Mouse (Mus musculus): ENCODE results near the gene Kcnk7. TPM values are rescaled to one million over a fixed set of nuclear protein-coding genes. Genes with fewer than 3 reads are reported as not detected.

Gene Kcnk7
- total and polyA plus RNA-seq, 3 experiments = not detected

DNA sequence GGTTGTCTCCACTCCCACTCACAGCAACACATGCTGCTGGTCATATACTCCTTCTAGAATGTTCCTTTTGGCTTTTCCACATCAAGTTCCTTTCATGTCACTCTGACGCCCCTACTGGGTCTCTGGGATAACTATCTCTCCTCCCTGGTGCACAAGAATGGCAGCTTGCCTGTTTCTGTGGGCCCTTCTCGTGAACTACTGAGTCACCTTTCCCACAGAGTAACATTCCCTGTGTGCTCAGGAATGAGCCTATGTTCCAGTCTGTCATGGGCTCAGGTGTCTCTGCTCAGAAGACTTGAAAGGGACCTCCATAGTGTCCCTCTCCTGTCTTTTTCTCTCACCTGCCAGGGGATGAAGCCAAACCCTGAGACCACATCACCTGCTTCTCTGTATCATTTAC lies 35.3 kb downstream of the Kcnk7 start:
- Histone ChIP-seq H3K27me3 (ENCODE audit: control insufficient read depth, insufficient read depth, low read length) (no peaks in the 10 kb centered on the region), H3K79me2 (replicated peaks; ENCODE audit: control insufficient read depth, insufficient read depth, low read length) (no peaks in the 10 kb centered on the region), H3K9ac (ENCODE audit: low read depth, low read length) (no peak overlapping the region), H3K27ac (no peak overlapping the region), H3K4me3 (no peak overlapping the region), H3K36me3 (ENCODE audit: control insufficient read depth, insufficient read depth, low read length) (no peaks in the 10 kb centered on the region), H3K4me1 (ENCODE audit: control insufficient read depth, insufficient read depth, low read length) (peaks cover 9% of the 10 kb centered on the region)
- no peak for TF ChIP-seq EP300 (IDR thresholded peaks at IDR 0.05; ENCODE audit: insufficient read depth, low read depth, low read length)
- no peak for TF ChIP-seq CTCF (IDR thresholded peaks at IDR 0.05)
- TF ChIP-seq POLR2A (IDR thresholded peaks at IDR 0.05; ENCODE audit: insufficient read depth, low read depth, low read length) = no peak
- intact Hi-C loops (cut with DNase I) = no loop called here
- DNase-seq = no peak
- WGBS = 53% methylated on average over 2 of the region's 2 CpGs

DNA sequence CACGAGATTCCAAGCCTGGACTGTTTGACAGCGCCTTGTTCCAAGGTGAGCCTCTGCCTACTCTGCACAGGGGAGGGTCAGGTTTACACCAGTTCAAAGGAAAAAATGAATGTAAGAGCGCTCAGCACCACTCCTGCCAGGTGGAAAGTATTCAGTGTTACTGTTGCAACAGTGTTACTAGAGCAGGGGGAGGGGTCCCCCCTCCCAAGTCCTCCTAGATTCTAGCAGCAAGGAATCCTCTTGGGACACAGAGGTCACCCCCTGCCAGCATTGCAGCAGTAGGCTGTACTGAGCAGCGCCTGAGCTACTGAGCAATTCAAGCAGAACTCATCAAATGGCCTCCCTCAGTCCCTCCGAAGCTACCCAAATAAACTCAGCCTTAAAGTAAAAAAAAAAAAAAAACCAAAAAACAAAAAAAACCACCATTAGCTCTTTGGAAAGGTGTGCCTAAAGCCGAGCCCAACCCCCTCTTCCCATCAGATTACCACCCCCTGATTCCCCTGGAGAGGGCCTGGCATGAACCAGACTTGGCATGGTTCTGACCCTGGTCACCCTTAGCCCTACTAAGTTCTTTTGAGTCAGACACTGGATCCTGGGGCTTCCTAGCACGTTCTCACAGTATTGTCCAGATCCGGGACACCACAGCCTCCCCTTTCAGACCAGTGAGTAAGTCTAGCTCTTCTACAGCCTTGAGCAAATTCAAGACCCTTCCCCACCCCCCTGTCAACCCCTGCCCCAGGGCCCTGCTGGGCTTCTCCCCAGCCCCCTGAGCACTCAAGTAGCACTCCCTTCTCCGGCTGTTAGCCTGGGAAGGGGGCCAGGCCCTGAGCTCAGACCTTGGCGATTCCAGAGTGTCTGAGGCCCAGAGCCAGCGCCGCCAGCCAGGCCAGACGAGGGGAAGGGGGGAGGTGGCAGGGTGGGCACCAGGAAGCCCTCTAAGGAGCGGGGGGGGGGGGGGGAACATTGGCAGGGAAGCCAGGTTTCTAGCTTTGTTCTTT lies 36.5 kb downstream of the Kcnk7 start, which contains the start of gene Ltbp3:
Gene Ltbp3, plus strand, starts transcription at position 585 of the 998 bp plus-strand sequence.
- H3K36me3 ChIP-seq (ENCODE audit: control insufficient read depth, insufficient read depth, low read length) = no peaks in the 10 kb centered on the region
- no peaks in the 10 kb centered on the region for H3K27me3 ChIP-seq (ENCODE audit: control insufficient read depth, insufficient read depth, low read length)
- WGBS = 45% methylated on average over 14 of the region's 14 CpGs
- TF ChIP-seq EP300 (IDR thresholded peaks at IDR 0.05; ENCODE audit: insufficient read depth, low read depth, low read length) = no peak
- no peak for TF ChIP-seq POLR2A (IDR thresholded peaks at IDR 0.05; ENCODE audit: insufficient read depth, low read depth, low read length)
- no peak for TF ChIP-seq CTCF (IDR thresholded peaks at IDR 0.05)
- no peaks in the 10 kb centered on the region for H3K79me2 ChIP-seq (replicated peaks; ENCODE audit: control insufficient read depth, insufficient read depth, low read length)
- H3K4me1 ChIP-seq (ENCODE audit: control insufficient read depth, insufficient read depth, low read length) = peaks cover 9% of the 10 kb centered on the region
- peak; percentile 84 to 85 for DNase-seq
- intact Hi-C loops (cut with DNase I) = no loop called here
- peak within 1 kb of the TSS; percentile 88 for H3K9ac ChIP-seq (ENCODE audit: low read depth, low read length)
- H3K27ac ChIP-seq = peak within 1 kb of the TSS; percentile 88
- peak within 1 kb of the TSS; percentile 72 for H3K4me3 ChIP-seq

GRCm38 (mm10) chr19:5741641-5742240 lies 37.6 kb downstream of the Kcnk7 start:
- H3K27me3 ChIP-seq (ENCODE audit: control insufficient read depth, insufficient read depth, low read length) = no peaks in the 10 kb centered on the region
- H3K27ac ChIP-seq = peak overlapping the region; percentile 88
- WGBS = under 1% methylated on average over 53 of the region's 55 CpGs
- peak overlapping the region; percentile 72 for H3K4me3 ChIP-seq
- peak; percentile 87 to 90 for DNase-seq
- peaks cover 9% of the 10 kb centered on the region for H3K4me1 ChIP-seq (ENCODE audit: control insufficient read depth, insufficient read depth, low read length)
- TF ChIP-seq CTCF (IDR thresholded peaks at IDR 0.05) (peak; percentile 40), EP300 (IDR thresholded peaks at IDR 0.05; ENCODE audit: insufficient read depth, low read depth, low read length) (no peak), POLR2A (IDR thresholded peaks at IDR 0.05; ENCODE audit: insufficient read depth, low read depth, low read length) (peak; percentile 52)
- peak overlapping the region; percentile 88 for H3K9ac ChIP-seq (ENCODE audit: low read depth, low read length)
- H3K36me3 ChIP-seq (ENCODE audit: control insufficient read depth, insufficient read depth, low read length) = no peaks in the 10 kb centered on the region
- intact Hi-C loops (cut with DNase I) = no loop called here
- no peaks in the 10 kb centered on the region for H3K79me2 ChIP-seq (replicated peaks; ENCODE audit: control insufficient read depth, insufficient read depth, low read length)

GRCm38 (mm10) chr19:5742241-5742641 lies 38.1 kb downstream of the Kcnk7 start:
- Histone ChIP-seq H3K27ac (peak overlapping the region; percentile 88), H3K36me3 (ENCODE audit: control insufficient read depth, insufficient read depth, low read length) (no peaks in the 10 kb centered on the region), H3K79me2 (replicated peaks; ENCODE audit: control insufficient read depth, insufficient read depth, low read length) (no peaks in the 10 kb centered on the region), H3K9ac (ENCODE audit: low read depth, low read length) (peak overlapping the region; percentile 88), H3K4me3 (peak overlapping the region; percentile 72), H3K27me3 (ENCODE audit: control insufficient read depth, insufficient read depth, low read length) (no peaks in the 10 kb centered on the region), H3K4me1 (ENCODE audit: control insufficient read depth, insufficient read depth, low read length) (peaks cover 9% of the 10 kb centered on the region)
- peak in 1 of 2 experiments; percentile 55 for DNase-seq
- no peak for TF ChIP-seq EP300 (IDR thresholded peaks at IDR 0.05; ENCODE audit: insufficient read depth, low read depth, low read length)
- no peak for TF ChIP-seq POLR2A (IDR thresholded peaks at IDR 0.05; ENCODE audit: insufficient read depth, low read depth, low read length)
- TF ChIP-seq CTCF (IDR thresholded peaks at IDR 0.05) = no peak
- 5% methylated on average over 32 of the region's 32 CpGs for WGBS
- intact Hi-C loops (cut with DNase I) = no loop called here

- Histone ChIP-seq H3K4me1 (ENCODE audit: control insufficient read depth, insufficient read depth, low read length) (peaks cover 9% of the 10 kb centered on the region), H3K36me3 (ENCODE audit: control insufficient read depth, insufficient read depth, low read length) (no peaks in the 10 kb centered on the region), H3K79me2 (replicated peaks; ENCODE audit: control insufficient read depth, insufficient read depth, low read length) (no peaks in the 10 kb centered on the region), H3K27me3 (ENCODE audit: control insufficient read depth, insufficient read depth, low read length) (no peaks in the 10 kb centered on the region), H3K27ac (no peak overlapping the region), H3K9ac (ENCODE audit: low read depth, low read length) (no peak overlapping the region), H3K4me3 (no peak overlapping the region)
- DNase-seq = peak in 1 of 2 experiments; percentile 27
- no peak for TF ChIP-seq POLR2A (IDR thresholded peaks at IDR 0.05; ENCODE audit: insufficient read depth, low read depth, low read length)
- 0 out of 2 replicates have a peak, but pooled peaks have one; percentile 2 for TF ChIP-seq CTCF (IDR thresholded peaks at IDR 0.05)
- TF ChIP-seq EP300 (IDR thresholded peaks at IDR 0.05; ENCODE audit: insufficient read depth, low read depth, low read length) = no peak
- WGBS = 42% methylated on average over 5 of the region's 5 CpGs
- intact Hi-C loops (cut with DNase I) = no loop called here
Observed at GRCm38 (mm10) chr19:5743576-5743975, 39.4 kb downstream of the Kcnk7 start.

Data from heart, adult 2 months (tissue).